ENCODE assay signal across 8 mouse cellular contexts in the genomic region with DNA sequence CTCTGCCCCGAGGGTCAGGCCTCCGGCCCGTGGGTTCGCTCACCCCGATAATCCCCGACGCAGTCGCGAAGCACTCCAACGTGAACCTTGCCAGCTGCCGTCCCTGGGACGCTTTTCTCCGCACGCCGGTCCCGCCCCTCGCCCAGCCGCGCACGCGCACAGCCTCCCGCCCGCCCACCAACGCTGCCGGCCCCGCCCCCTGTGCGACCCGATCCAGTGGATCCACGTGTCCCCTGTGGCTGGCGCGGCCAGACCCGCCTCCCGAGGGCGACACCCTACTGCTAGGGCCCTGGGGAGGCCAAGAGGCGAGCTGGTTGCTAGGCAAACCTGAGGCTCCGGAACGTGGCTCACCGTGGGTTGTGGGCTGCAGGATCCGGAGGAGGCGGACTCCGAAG. TPM values are rescaled to one million over a fixed set of nuclear protein-coding genes. Genes with fewer than 3 reads are reported as not detected.
DNase-seq lines count a peak whose midpoint lies in the region; ATAC-seq lines count a peak whose summit lies in the region.

Gene Mcfd2 (minus strand): TSS at position 144 of the 395 bp plus-strand sequence.

- peak within 1 kb of the TSS; percentile 83 for H3K9ac ChIP-seq in hindbrain, embryonic 11.5 days (ENCODE audit: low read depth, low read length)

- no peaks in the 10 kb centered on the region for H3K27me3 ChIP-seq in hindbrain, embryonic 11.5 days (ENCODE audit: control insufficient read depth, insufficient read depth, low read length)

- no peaks in the 10 kb centered on the region for H3K36me3 ChIP-seq in hindbrain, embryonic 11.5 days (ENCODE audit: control insufficient read depth, insufficient read depth, low read length)

- peak within 1 kb of the TSS; percentile 11; the same call in 1 of the 2 replicates for H3K27ac ChIP-seq in hindbrain, embryonic 11.5 days (ENCODE audit: low read depth, low read length)

- DNase-seq in MN1 (ENCODE audit: low spot score), result peak; percentile 90
- DNase-seq in cerebellum, adult 9-10 months, result peak; percentile 79
- DNase-seq in frontal cortex, adult 2 months (ENCODE audit: extremely low spot score in 1 of 2, low spot score in 1 of 2), result peak; percentile 80 to 92
- peak; percentile 94 for DNase-seq in hindbrain, embryonic 11.5 days (ENCODE audit: low spot score)
- DNase-seq in layer of hippocampus, postnatal 14 days (ENCODE audit: low spot score in 2 of 2), result peak; percentile 85 to 91
- DNase-seq in lung, postnatal 14 days, result peak; percentile 97
- peak; percentile 86 for DNase-seq in retina, adult 2 months (ENCODE audit: low read depth, low spot score)
- DNase-seq in thymus, postnatal 36 days, result peak; percentile 89 to 90

- peak; percentile 94 for ATAC-seq in hindbrain, embryonic 11.5 days (ENCODE audit: low FRiP score)

- H3K4me1 ChIP-seq in hindbrain, embryonic 11.5 days (replicated peaks; ENCODE audit: control insufficient read depth, insufficient read depth, low read length), result peaks cover 3% of the 10 kb centered on the region

- peak within 1 kb of the TSS; percentile 80 for H3K4me2 ChIP-seq in hindbrain, embryonic 11.5 days (replicated peaks; ENCODE audit: low read depth, low read length)

- H3K9me3 ChIP-seq in hindbrain, embryonic 11.5 days (ENCODE audit: control insufficient read depth, low read length), result no peaks in the 10 kb centered on the region

- peak within 1 kb of the TSS; percentile 76 for H3K4me3 ChIP-seq in hindbrain, embryonic 11.5 days (ENCODE audit: low read depth, low read length)

- under 1% methylated on average over 34 of the region's 41 CpGs for WGBS in hindbrain, embryonic 11.5 days

RNA-seq across cellular contexts. Expression of gene Mcfd2, which starts in this region (rescaled TPM):
- polyA plus RNA-seq in frontal cortex, adult 2 months (2012; rRNA removed), result 63.4 and 70.0 TPM in 2 replicates
- 69.4 and 69.8 TPM in 2 replicates for polyA plus RNA-seq in hindbrain, embryonic 11.5 days (2014; fragmentation: Nextera tagmentation; extraction: Ambion mirVana)
- total RNA-seq in layer of hippocampus, postnatal 14 days (2021), result 10 to 100 TPM; 36.9 to 45.0 TPM

Comparison
In these comparisons a context has a peak if more than half of its experiments do, and no peak if none do; other contexts are left out.
1. Peak in every context shown above with its lines: DNase-seq, ATAC-seq, H3K4me3 ChIP-seq and H3K27ac ChIP-seq.